Mouse (Mus musculus) inflammation-experienced regulatory T-cells, adult 6 months (primary cell): Measurements from ENCODE around the gene Arid1b. TPM values are rescaled to one million over a fixed set of nuclear protein-coding genes. Genes with fewer than 3 reads are reported as not detected.
"Not testable (repeated sequence)": the region's sequence is repeated elsewhere in the genome, so short reads cannot be mapped to it uniquely, and the experiment has no call there.

ENCODE experiments used
- ATAC-seq: one replicate; pipeline ENCODE4 v1.8.0; 2017
- polyA plus RNA-seq, 3 experiments: library from polyadenylated mRNA; unstranded; fragments of 100-300 nt; shearing (Covaris generic); gene quantifications; one replicate each; pipeline ENCODE4 v1.2.1; 2017

The Arid1b gene
- polyA plus RNA-seq, 3 experiments from 2014 or later, result 11.1 to 14.1 (median 12.2) TPM

GRCm38 (mm10) chr17:5057944-5058720 lies 64.0 kb downstream of the Arid1b start:
- ATAC-seq, result no peak

DNA sequence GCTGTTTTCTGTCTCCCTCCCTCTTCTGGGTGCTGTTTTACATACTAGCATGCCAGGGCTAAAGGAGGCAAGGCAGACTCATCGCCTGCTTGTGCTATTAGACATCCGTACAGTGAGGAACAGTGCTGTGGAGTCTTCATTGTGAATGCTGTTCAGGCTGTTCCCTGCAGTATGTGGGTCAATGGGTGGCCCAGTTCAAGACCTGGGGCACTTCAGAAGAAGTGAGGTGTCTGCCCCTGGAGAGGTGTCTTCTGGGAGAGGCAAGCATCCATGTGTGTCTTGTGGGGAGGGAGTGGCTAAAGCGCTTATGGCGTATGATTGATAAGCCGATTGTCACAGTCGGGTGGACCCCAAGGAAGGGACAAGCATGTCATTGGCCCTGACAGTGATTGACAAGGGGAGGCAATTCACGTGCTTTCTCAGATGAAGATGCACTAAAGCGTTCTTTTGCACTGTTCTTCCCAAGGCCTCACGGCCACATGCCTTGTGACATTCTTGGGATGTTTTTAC lies 65.0 kb downstream of the Arid1b start:
- no peak for ATAC-seq

DNA sequence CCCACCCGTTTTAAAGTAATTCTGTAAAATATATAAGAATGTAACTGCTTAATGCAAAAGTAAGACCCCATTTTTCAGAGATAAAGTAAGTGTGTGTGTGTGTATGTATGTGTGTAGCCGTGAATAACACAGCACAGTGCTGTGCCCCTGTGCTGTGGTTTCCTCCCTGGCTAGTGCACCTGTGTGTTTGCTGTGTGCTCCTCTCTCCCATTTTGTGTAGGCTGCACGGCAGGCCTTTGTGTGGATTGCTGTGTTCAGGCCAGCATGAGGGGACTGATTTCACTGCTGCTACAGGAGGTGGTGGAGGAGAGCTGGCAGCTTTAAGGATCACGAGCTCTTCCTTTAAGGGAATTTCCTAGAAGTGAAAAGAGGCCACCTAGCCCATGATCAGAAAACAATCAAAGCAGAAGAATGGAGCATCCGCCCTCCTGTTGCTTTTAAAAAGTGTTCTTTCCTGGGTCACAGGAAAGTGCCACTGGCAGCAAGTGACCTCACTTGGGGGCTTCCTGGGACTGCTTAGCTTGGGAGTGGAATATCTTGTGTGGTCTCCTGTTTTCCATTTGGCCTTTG lies 66.5 kb downstream of the Arid1b start:
- peak; percentile 24 for ATAC-seq

DNA sequence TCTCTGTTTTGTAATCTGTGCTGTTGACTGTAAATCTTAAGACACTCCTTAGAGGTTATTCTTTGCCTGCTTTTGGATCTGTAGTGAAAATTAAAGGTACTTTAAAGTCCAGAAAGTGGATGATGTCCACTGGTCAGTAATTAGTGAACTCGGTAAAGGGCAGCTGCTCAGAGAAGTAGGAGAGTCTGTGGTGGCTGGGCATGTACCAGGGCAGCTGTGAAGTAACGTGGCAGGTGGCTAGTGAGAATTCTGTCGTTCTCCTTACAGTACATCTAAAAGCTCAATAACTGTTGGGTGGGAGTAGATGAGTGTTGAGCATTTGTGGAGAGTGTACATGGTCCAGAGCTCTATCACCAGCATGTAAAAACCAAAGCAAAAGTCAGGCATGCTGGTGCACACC lies 67.1 kb downstream of the Arid1b start:
- no peak for ATAC-seq

DNA sequence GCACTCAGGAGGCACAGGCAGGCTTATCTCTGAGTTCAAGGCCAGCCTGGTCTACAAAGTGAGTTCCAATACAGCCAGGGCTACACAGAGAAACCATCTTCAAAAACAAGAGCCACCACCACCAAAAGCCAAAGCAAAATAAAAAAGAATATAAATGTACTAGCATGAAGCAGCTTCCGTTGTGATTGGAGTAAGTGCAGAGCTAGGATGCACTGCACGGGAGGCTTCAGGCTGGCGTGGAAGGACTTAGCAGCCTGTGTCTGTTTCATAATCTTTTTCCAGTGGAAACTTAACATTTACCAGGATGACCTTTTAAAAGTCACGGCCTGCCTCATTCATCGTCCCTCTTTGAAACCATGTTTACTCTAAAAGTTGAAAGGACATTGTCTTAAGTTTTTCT lies 67.5 kb downstream of the Arid1b start:
- ATAC-seq, result no peak

GRCm38 (mm10) chr17:5063471-5064176 lies 69.5 kb downstream of the Arid1b start:
- ATAC-seq, result no peak

DNA sequence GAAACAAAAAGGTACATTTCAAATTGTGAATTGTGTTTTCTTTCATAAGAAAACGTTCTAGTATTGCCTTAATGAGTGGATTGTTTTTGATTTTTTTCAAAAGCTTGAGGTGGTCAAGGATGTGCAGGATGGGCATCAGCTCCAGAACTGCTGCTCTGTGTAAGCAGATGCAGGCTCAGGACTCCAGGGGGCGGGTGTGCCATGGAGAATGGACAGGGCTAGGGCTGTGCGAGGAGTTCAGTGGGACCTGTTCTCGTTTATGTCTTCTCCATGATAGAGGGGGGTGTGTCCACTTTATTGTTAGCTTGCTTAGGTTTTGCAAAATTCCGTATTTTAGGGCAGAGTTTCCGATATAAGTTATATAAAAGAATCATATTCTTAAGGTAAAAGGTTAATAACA lies 70.6 kb downstream of the Arid1b start:
- no peak for ATAC-seq

- ATAC-seq, result no peak
Observed at GRCm38 (mm10) chr17:5065270-5065669, 71.1 kb downstream of the Arid1b start.

DNA sequence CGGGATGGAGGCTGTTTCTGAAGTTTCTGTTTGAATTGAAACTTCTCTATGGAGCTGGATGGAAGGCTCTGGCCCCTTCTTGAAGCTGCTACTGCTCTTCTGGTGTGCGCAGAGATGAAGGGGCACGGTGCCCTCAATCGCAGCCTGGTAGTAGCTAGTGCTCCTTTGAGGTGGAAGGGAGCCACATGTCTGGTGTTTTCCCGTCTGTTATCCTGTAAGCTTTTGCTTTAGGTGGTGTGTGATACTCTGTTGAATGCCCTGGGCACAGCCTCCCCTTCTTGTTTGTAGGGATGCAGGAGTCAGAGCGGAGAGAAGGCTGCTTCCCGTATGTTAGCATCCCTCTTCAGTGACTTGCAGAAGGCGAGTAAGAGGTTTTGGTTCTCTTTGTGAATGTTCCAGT lies 72.7 kb downstream of the Arid1b start:
- no peak for ATAC-seq

DNA sequence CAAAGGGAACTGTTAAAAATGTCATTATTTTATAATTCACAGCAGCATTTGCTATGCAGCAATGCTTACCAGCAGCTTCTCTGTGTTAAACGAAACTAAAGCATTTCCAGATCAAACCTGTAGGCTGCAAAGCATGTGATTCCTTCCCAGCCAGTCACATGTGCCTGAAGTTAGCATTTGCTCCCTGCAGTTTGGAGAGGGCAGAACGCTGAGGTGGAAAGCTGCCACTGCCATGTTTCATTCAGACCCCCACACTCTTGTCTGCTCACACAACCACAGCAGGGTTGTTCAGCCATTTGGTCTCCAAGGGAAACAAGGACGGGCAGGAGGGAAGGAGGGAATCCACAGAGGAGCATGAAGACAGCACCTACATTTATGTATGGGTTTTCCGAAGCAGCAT lies 73.1 kb downstream of the Arid1b start:
- no peak for ATAC-seq

DNA sequence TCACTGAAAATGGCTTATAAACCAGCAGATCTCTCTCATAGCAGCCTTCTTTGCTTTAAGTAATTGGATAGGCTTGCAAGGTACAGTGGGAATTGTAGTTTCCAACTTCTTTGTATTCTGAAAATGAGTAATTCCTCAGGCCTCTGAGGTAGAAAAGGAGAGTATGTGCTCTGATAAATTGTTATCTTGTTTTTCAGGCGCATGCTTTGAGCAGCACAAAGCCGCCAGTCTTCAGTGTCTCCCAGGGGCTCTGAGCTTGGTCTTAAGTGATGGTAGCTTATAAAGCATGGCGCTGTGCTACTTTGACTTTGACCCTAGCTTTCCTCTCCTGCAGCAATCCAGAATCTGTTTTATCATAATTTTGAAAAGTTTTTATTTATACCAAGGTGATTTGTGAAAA lies 76.3 kb downstream of the Arid1b start:
- no peak for ATAC-seq

- ATAC-seq, result no peak
Observed at GRCm38 (mm10) chr17:5072539-5072938, 78.4 kb downstream of the Arid1b start.

GRCm38 (mm10) chr17:5074752-5075506 lies 80.8 kb downstream of the Arid1b start:
- no peak for ATAC-seq

DNA sequence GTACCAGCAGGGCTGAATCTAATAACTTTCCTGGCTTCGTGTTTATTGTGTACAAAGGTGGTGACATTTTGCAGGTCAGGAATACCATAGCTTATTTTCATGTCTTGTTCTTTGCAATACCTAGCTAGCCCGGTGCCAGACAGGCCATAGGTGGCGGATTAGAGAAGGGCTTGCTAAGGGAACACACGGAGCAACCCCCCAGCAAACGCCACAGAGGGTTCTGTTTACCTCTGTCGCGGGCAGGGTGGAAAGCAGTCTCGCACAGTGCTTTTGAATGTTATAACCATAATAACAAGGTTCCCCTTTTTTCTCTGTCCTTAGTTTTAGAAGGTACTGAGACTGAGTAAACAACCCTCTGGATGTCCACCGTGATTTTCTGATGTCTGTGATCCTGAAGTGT lies 83.9 kb downstream of the Arid1b start:
- no peak for ATAC-seq

DNA sequence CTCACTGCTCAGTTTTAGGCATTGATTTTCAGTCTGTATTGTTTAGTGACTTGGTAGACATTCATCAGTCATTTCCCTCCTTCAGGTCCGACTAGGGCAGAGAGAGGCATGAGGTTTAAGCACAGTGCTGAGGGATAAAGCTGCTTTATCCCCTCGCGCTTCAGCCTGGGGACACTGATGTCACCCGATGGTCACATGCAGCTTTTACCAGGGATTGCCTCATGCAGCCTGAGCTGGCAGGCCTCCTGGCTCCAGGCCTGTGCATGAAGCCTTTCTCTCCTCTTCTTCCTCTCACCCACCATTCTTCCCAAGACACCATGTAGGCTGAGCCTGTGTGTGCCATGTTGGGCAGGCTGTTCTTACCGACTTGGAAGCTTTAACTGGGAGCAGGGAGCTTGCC lies 84.4 kb downstream of the Arid1b start:
- no peak for ATAC-seq

- no peak for ATAC-seq
Observed at GRCm38 (mm10) chr17:5080884-5081419, 86.8 kb downstream of the Arid1b start.

GRCm38 (mm10) chr17:5082274-5082673 lies 88.1 kb downstream of the Arid1b start:
- no peak for ATAC-seq

GRCm38 (mm10) chr17:5083497-5083896 lies 89.4 kb downstream of the Arid1b start:
- no peak for ATAC-seq

- ATAC-seq, result no peak
Observed at GRCm38 (mm10) chr17:5084139-5084538, 90.0 kb downstream of the Arid1b start.

DNA sequence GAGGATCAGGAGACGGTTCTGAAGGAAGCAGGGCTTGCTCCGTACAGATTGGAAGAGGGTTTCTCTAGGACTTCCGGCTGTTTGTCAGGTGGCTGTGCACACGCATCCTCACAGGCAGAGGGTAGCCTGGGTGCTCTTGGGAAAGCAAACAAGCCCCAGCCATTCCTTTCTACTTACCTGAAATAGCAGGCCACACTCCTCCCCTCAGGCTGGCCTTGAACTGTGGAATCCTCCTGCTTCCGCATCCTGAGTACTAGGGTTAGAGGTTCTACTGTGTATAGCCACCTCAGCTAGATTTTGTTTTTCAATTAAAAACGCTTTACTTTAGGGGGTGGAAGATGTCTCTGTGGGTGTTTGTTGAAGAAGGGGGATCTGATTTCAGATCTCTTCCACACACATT lies 90.9 kb downstream of the Arid1b start:
- no peak for ATAC-seq

DNA sequence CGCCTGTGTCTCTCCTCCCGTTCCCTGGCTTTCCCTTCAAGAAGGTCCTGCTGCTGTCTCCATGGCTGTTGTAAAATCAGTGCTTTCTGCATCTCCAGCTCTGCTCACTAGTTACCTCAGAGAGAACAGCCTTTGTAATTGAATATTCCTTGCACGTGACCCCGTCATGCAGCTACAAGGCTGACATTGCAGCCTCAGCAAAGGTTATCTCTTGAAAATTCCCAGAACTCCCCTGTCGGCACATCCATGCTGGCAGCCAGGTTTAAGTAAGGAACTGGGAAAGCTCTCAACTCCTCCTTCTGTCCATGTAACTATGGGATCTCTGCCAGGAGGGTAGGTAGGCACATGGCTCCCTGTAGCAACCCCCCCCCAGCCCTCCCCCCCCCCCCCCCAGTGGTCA lies 91.8 kb downstream of the Arid1b start:
- ATAC-seq, result no peak

- not testable (repeated sequence) for ATAC-seq
Observed at GRCm38 (mm10) chr17:5088241-5088640, 94.1 kb downstream of the Arid1b start.

- ATAC-seq, result peak; percentile 51
Observed at GRCm38 (mm10) chr17:5088822-5089221, 94.7 kb downstream of the Arid1b start.
